Mouse (Mus musculus): ENCODE measurements around the gene Epha4. TPM values are rescaled to one million over a fixed set of nuclear protein-coding genes. Genes with fewer than 3 reads are reported as not detected.

Gene Epha4
- 10 to 100 TPM; 10.7 to 12.8 TPM for total RNA-seq (2021)
- long read RNA-seq, experiment 1, partial matches to known transcripts = 1 of 2 reads
- long read RNA-seq, experiment 1, other reads (novel, unspliced or antisense) = 1 of 2 reads
- long read RNA-seq, experiment 2, partial matches to known transcripts = 1 of 4 reads
- long read RNA-seq, experiment 2, other reads (novel, unspliced or antisense) = 2 of 4 reads

GRCm38 (mm10) chr1:77514963-77515650 is at the start of gene Epha4:
TSS of gene Epha4 (minus strand) at chr1:77515088.
- DNase-seq (ENCODE audit: low spot score in 2 of 2) = peak; percentile 81 to 90

GRCm38 (mm10) chr1:77556199-77556598 is 41.3 kb upstream of the Epha4 start:
- no peak for DNase-seq (ENCODE audit: low spot score in 2 of 2)

DNA sequence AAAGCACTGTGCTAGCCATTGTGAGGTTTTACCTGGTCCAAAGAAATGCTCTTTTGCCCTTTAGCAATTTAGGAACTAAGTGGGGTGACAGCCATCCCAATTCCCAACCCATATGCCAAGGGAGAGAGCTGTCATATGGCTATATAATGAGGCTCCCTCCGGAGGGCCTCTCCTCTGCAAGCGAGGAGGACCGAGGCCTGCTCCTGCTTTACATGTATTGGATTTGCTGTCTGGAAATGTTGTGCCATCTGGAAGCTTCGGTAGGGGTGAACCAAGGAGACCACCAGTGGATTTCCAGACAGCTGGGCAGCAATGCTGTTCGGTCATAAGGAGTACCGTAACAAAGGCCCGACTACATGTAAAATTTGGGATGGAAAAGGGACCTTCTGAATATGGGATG is 37.0 kb upstream of the Epha4 start:
- no peak for DNase-seq (ENCODE audit: low spot score in 2 of 2)

DNA sequence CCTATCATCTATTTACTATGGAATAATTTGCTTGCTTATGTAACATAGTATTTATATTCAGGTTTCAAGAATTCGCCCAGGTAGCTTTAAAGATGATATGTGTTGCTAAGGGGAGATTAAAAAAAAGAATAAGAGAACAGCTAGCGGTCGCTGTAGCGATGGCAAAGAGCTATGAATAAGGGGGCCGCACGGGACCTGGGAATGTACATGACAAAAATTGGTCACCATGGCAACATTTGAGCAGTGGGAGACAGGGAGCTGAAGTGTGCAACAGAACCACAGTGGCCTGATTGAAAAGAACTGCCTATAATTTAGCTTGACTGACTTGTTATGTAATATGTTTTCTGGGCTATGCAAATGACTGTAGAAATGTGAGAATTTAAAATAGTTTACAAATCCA is 30.8 kb upstream of the Epha4 start:
- no peak for DNase-seq (ENCODE audit: low spot score in 2 of 2)

GRCm38 (mm10) chr1:77545035-77545434 is 30.1 kb upstream of the Epha4 start:
- DNase-seq (ENCODE audit: low spot score in 2 of 2) = no peak

GRCm38 (mm10) chr1:77544279-77544678 is 29.4 kb upstream of the Epha4 start:
- no peak for DNase-seq (ENCODE audit: low spot score in 2 of 2)

- DNase-seq (ENCODE audit: low spot score in 2 of 2) = no peak
Measured at GRCm38 (mm10) chr1:77539945-77540344, 25.1 kb upstream of the Epha4 start.

DNA sequence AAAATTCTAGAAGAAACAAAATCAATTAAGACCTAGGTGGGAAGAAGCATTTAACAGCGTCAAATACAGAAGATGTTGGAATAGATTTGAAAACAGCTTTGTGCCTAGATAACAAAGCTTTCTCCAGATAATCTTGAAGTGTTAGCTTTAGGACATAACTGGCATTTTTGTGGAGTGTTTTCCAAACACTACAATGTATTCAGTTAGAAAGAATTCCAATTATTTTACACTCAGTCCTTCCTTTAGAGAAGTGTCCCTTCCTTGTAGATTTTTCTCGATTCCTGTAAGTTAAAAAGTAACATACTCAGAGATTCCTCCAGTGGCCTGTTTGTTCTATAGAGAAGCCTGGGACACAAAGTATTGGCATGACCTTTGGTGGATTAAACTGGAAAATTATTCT is 23.7 kb upstream of the Epha4 start:
- no peak for DNase-seq (ENCODE audit: low spot score in 2 of 2)

- DNase-seq (ENCODE audit: low spot score in 2 of 2) = no peak
Measured at GRCm38 (mm10) chr1:77535905-77536304, 21.0 kb upstream of the Epha4 start.

DNA sequence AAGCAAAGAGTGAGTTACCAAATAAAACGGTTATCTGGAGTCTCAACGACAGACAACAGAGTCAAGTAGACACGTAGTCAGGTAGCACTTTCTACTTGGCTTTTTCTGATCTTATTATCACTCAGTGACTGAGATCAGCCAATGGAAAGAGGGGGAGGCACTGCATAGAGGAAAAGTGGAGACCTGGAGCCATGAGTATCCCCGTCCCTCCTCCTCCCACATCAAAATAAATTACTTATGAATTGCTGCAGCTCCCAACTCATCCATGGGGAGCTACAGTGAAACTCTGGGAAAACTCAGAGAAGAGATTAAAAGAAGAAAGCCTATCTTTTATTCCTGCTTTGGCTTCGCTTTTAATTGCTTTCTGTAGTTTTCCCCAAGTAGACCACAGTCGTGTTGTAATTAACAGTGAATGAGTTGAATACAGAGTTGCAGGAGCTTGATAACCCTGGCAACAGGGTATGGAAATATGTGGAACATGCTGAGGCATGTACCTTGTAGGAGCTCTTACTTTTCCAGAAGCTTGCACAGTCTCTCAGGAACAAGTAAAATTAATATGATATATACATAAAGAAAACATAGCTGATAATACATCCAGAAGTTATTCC is 17.8 kb upstream of the Epha4 start:
- no peak for DNase-seq (ENCODE audit: low spot score in 2 of 2)

- no peak for DNase-seq (ENCODE audit: low spot score in 2 of 2)
Measured at GRCm38 (mm10) chr1:77531934-77532575, 17.2 kb upstream of the Epha4 start.

DNA sequence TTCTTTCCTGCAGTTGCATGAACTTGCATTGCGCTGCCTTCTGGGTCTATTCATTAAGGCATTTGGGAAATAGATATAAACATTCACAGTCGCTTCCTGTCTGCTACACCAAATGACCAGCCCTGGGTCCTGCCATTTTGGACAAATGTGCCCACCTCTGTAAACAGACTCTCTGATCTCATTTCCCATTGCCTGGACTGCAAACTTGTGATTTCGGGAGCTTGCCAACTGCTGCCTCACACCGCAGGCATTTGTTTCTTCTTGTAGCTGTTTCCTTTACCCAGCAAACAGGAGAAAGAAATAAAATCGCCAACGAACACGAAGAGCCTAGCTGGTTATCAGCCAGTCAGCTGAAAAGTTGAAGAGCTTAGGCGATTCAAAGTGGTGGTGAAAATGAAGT is 10.2 kb upstream of the Epha4 start:
- no peak for DNase-seq (ENCODE audit: low spot score in 2 of 2)

DNA sequence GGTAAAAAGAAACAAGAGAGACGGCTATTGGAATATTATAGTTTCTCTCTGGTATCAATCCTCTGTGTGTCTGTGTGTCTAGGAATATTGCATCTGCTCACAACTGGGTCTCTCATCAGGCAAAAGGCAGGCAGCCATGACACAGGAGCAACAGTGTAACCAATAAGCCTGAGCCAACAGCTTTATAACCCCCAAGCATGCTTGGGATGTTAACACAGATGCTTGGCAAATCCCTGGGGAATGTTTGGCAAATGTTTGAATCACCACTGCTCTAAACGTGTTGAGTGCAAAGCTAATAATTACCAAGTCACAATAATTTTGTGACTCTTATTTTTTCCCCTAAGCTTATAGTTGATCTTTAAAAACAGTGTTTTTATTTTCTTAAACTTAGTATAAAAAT is 8.5 kb upstream of the Epha4 start:
- DNase-seq (ENCODE audit: low spot score in 2 of 2) = no peak

GRCm38 (mm10) chr1:77521640-77522539 is 7.0 kb upstream of the Epha4 start:
- no peak for DNase-seq (ENCODE audit: low spot score in 2 of 2)

GRCm38 (mm10) chr1:77518715-77519114 is 3.8 kb upstream of the Epha4 start:
- DNase-seq (ENCODE audit: low spot score in 2 of 2) = no peak

- DNase-seq (ENCODE audit: low spot score in 2 of 2) = peak; percentile 90 to 92
Measured at GRCm38 (mm10) chr1:77516203-77516991, 1.5 kb upstream of the Epha4 start.

- DNase-seq (ENCODE audit: low spot score in 2 of 2) = no peak
Measured at GRCm38 (mm10) chr1:77515651-77515981, 728 bp upstream of the Epha4 start.

GRCm38 (mm10) chr1:77514325-77514962 is 444 bp downstream of the Epha4 start:
- DNase-seq (ENCODE audit: low spot score in 2 of 2) = peak; percentile 37 to 59

DNA sequence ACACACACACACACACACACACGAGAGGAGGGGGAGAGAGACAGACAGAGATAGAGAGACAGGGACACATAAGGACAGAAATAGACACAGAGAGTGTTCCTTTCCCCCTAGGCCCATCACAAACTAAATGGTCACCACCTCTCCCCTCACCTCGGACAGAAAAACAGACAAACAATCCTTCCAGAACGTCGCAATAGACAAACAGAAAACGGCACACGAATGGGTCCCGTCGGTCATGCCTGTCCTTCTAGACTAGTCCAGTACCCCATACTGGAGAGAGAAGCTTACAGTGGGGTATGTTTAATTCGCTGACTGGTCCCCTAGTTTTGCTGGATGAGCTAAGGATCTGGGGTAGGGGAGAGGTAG is 946 bp downstream of the Epha4 start:
- DNase-seq (ENCODE audit: low spot score in 2 of 2) = no peak

DNA sequence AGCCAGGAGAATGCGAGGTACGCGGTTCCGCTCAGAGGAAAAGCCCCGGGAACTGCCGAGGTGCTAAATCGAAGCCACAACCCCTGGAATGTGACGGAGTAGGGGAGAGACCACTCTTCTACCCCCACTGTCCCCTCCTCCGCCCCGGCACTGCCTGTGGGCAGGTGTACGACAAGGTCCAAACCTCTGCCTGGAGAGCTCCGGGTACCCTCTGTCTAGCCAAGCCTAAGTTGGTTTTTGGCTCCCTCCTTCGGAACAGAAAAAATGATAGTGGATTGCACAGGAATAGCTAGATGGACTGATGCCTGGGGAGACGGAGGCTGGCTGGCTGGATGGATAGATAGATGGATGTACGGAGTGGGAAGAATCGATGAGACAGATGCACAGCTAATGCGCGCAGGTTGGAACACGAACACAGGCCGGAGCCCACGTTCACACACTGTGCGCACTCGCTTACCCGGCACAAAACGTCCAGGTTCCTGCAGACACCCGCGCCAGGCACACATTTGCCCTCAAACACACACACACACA is 1.4 kb downstream of the Epha4 start:
- DNase-seq (ENCODE audit: low spot score in 2 of 2) = peak in 1 of 2 experiments; percentile 40
